Mouse (Mus musculus) embryonic facial prominence, embryonic 11.5 days (tissue): Measurements from ENCODE around the gene Nedd9. TPM values are rescaled to one million over a fixed set of nuclear protein-coding genes. Genes with fewer than 3 reads are reported as not detected.

ENCODE experiments used
- ATAC-seq: fragments of 200-750 bp; cut with Nextera tagmentation; replicated peaks from 2 replicates; pipeline ENCODE4 v1.8.0; 2017; ENCODE audit warnings: low read depth; ENCODE audit not compliant: insufficient number of reproducible peaks, low FRiP score, low TSS enrichment
- DNase-seq: peaks from one replicate; pipeline ENCODE4 v3.0.0-alpha.2; 2015; ENCODE audit warnings: low spot score
- H3K27ac ChIP-seq: fragments of 300-500 bp; sonication (generic); replicated peaks from 2 replicates; pipeline ENCODE4 v1.5.1; 2014; ENCODE audit warnings: mild to moderate bottlenecking, low read depth, low read length, control low read depth
- H3K27me3 ChIP-seq: fragments of 300-500 bp; sonication (generic); 2 replicates; pipeline ENCODE4 v1.6.1; 2014; ENCODE audit warnings: mild to moderate bottlenecking, low read length, moderate library complexity, mixed read lengths; ENCODE audit not compliant: control insufficient read depth, insufficient read depth
- H3K36me3 ChIP-seq: fragments of 300-500 bp; sonication (generic); replicated peaks from 2 replicates; pipeline ENCODE4 v1.6.1; 2014; ENCODE audit warnings: low read depth, mild to moderate bottlenecking, low read length, moderate library complexity, mixed read lengths; ENCODE audit not compliant: control insufficient read depth, insufficient read depth
- H3K4me1 ChIP-seq: fragments of 300-500 bp; sonication (generic); 2 replicates; pipeline ENCODE4 v1.6.1; 2014; ENCODE audit warnings: low read length, mixed read lengths; ENCODE audit not compliant: control insufficient read depth, insufficient read depth
- H3K4me2 ChIP-seq: fragments of 300-500 bp; sonication (generic); 2 replicates; pipeline ENCODE4 v1.6.1; 2014; ENCODE audit warnings: low read depth, mild to moderate bottlenecking, control low read depth, low read length, moderate library complexity
- H3K4me3 ChIP-seq: fragments of 300-500 bp; sonication (generic); 2 replicates; pipeline ENCODE4 v1.5.1; 2014; ENCODE audit warnings: low read depth, low read length, control low read depth
- H3K9ac ChIP-seq: fragments of 300-500 bp; sonication (generic); replicated peaks from 2 replicates; pipeline ENCODE4 v1.6.1; 2014; ENCODE audit warnings: mild to moderate bottlenecking, control low read depth, low read length
- H3K9me3 ChIP-seq: fragments of 300-500 bp; sonication (generic); replicated peaks from 2 replicates; pipeline ENCODE4 v1.6.1; 2016; ENCODE audit warnings: mild to moderate bottlenecking, low read length, inconsistent platforms, mixed read lengths; ENCODE audit not compliant: control insufficient read depth
- WGBS: fragments of 180-500 bp; shearing (Covaris S2); extraction: QIAGEN DNeasy Blood & Tissue Kit; methylation state at CpG from one replicate; pipeline ENCODE4 v1.1.7; 2014; 5-methylcytosine and 5-hydroxymethylcytosine counted together
- polyA plus RNA-seq: library from polyadenylated mRNA; unstranded; fragments of >200 nt; fragmentation: Nextera tagmentation; extraction: Ambion mirVana; gene quantifications from 2 replicates; pipeline ENCODE4 v1.2.1, GENCODE M21; 2014

The Nedd9 gene
- polyA plus RNA-seq, 1 experiment from 2014 or later, result 20.1 TPM

DNA sequence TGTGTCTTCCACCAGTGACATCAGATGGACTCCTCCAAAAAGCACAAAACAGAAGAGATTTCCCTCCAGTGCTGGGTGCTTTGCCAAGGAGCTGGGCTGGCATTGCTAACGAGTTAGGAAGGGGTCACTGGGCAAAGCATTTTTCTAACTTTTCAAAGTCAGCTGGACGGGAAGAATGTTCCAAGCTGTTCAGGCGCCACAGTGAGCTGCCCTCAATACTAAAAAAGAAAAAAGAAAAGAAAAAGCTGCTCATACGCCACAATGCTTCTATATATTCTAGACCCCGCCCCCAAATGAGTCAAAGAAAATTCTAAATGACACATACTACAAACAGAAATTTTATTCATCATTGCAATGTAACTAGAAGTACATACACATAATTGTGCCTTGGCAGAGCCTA lies 148.0 kb downstream of the Nedd9 start:
- H3K4me3 ChIP-seq, result no peak overlapping the region
- H3K4me2 ChIP-seq, result no peak overlapping the region
- no peaks in the 10 kb centered on the region for H3K9me3 ChIP-seq
- no peak overlapping the region for H3K27ac ChIP-seq
- no peaks in the 10 kb centered on the region for H3K27me3 ChIP-seq
- ATAC-seq (no peak), DNase-seq (no peak)
- H3K4me1 ChIP-seq, result no peaks in the 10 kb centered on the region
- WGBS, result 87% methylated on average over 5 of the region's 5 CpGs
- H3K36me3 ChIP-seq, result no peaks in the 10 kb centered on the region
- no peak overlapping the region for H3K9ac ChIP-seq

DNA sequence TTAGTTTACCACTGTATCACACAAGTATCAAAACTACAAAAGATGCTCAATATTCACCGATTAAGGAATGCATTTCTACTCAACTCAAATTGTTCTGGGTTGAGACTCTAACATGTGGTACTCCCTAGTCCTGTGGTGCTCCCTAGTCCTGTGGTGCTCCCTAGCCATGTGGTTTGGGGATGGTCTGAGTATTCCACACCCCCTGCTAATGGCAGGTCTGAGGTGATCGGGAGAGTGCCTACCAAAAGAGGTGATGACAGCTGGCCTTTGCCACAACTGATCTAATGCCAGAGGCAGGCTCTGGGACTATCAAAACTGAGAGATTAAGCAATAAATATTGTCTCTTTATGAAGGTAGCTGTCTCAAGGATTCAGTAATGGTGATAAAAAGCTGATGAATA lies 149.8 kb downstream of the Nedd9 start:
- no peak for ATAC-seq
- Histone ChIP-seq H3K9ac (no peak overlapping the region), H3K4me2 (no peak overlapping the region), H3K27ac (no peak overlapping the region), H3K9me3 (no peaks in the 10 kb centered on the region), H3K4me3 (no peak overlapping the region), H3K4me1 (no peaks in the 10 kb centered on the region), H3K27me3 (no peaks in the 10 kb centered on the region), H3K36me3 (no peaks in the 10 kb centered on the region)
- WGBS, result 97% methylated on average over 2 of the region's 2 CpGs
- no peak for DNase-seq

GRCm38 (mm10) chr13:41336260-41336659 lies 150.9 kb downstream of the Nedd9 start:
- Histone ChIP-seq H3K4me3 (no peak overlapping the region), H3K9ac (no peak overlapping the region), H3K27me3 (no peaks in the 10 kb centered on the region), H3K27ac (no peak overlapping the region), H3K4me2 (no peak overlapping the region), H3K9me3 (no peaks in the 10 kb centered on the region), H3K4me1 (no peaks in the 10 kb centered on the region), H3K36me3 (no peaks in the 10 kb centered on the region)
- DNase-seq, result no peak
- ATAC-seq, result no peak
- WGBS, result 64% methylated on average over 6 of the region's 6 CpGs

- DNase-seq (no peak), ATAC-seq (no peak)
- no peaks in the 10 kb centered on the region for H3K9me3 ChIP-seq
- H3K36me3 ChIP-seq, result no peaks in the 10 kb centered on the region
- no peak overlapping the region for H3K9ac ChIP-seq
- 86% methylated on average over 5 of the region's 5 CpGs for WGBS
- H3K4me2 ChIP-seq, result no peak overlapping the region
- H3K4me1 ChIP-seq, result no peaks in the 10 kb centered on the region
- no peak overlapping the region for H3K4me3 ChIP-seq
- no peak overlapping the region for H3K27ac ChIP-seq
- no peaks in the 10 kb centered on the region for H3K27me3 ChIP-seq
Observed at GRCm38 (mm10) chr13:41335767-41336166, 151.4 kb downstream of the Nedd9 start.

- 93% methylated on average over 5 of the region's 5 CpGs for WGBS
- no peaks in the 10 kb centered on the region for H3K36me3 ChIP-seq
- H3K4me1 ChIP-seq, result no peaks in the 10 kb centered on the region
- DNase-seq (no peak), ATAC-seq (no peak)
- H3K27ac ChIP-seq, result no peak overlapping the region
- no peak overlapping the region for H3K9ac ChIP-seq
- no peaks in the 10 kb centered on the region for H3K27me3 ChIP-seq
- H3K4me3 ChIP-seq, result no peak overlapping the region
- no peaks in the 10 kb centered on the region for H3K9me3 ChIP-seq
- H3K4me2 ChIP-seq, result no peak overlapping the region
Observed at GRCm38 (mm10) chr13:41334641-41335000, 152.5 kb downstream of the Nedd9 start.

DNA sequence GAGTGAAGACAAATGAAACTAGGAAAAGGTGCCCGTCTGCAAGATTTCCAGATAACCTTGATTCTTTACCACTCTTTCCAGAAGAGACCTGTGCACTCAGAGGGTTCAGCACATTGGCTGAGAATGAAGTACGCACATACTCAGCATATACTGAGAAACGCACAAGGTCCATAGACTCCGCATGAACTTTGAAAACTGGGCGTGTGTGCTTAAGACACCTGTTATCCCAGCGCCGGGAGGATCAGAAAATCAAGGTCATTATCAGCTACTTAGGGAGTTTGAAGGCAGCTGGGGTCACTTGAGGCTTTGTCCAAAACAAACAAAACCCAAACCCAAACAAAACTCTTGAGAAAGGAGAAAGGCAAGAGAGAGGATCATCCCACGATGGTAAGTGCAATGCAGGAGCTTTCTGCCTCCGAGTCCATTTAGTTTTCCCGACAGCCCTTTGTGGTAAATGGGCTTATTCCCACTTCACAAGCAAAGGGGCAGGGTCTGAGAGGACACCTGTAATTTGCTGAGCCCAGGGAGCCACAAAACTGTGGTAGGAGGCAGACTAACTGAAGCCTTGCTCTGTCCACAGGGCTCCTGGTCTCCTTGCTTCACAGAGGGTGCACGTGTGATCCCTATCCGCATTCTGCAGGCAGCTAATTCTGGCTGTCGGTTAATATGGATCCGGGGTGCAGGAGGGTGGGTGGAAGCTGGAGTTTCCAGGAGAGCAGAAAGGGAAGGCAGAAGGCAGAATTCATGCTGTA lies 153.1 kb downstream of the Nedd9 start:
- 73% methylated on average over 14 of the region's 14 CpGs for WGBS
- no peak for DNase-seq
- Histone ChIP-seq H3K4me2 (no peak overlapping the region), H3K9ac (no peak overlapping the region), H3K4me1 (no peaks in the 10 kb centered on the region), H3K36me3 (no peaks in the 10 kb centered on the region), H3K4me3 (no peak overlapping the region), H3K9me3 (no peaks in the 10 kb centered on the region), H3K27me3 (no peaks in the 10 kb centered on the region), H3K27ac (no peak overlapping the region)
- ATAC-seq, result no peak

- WGBS, result 89% methylated on average over 7 of the region's 7 CpGs
- ATAC-seq (no peak), DNase-seq (no peak)
Observed at GRCm38 (mm10) chr13:41331671-41332340, 155.4 kb downstream of the Nedd9 start.

GRCm38 (mm10) chr13:41330589-41331345 lies 156.4 kb downstream of the Nedd9 start:
- ATAC-seq (no peak), DNase-seq (no peak)
- H3K36me3 ChIP-seq, result no peaks in the 10 kb centered on the region
- H3K4me3 ChIP-seq, result no peak overlapping the region
- H3K27me3 ChIP-seq, result no peaks in the 10 kb centered on the region
- no peaks in the 10 kb centered on the region for H3K4me1 ChIP-seq
- H3K4me2 ChIP-seq, result no peak overlapping the region
- H3K27ac ChIP-seq, result no peak overlapping the region
- WGBS, result 66% methylated on average over 11 of the region's 11 CpGs
- H3K9ac ChIP-seq, result no peak overlapping the region
- H3K9me3 ChIP-seq, result no peaks in the 10 kb centered on the region

More at GRCm38 (mm10) chr13:41331671-41332340, 155.4 kb downstream of the Nedd9 start:
- Histone ChIP-seq H3K27me3 (no peaks in the 10 kb centered on the region), H3K4me1 (no peaks in the 10 kb centered on the region), H3K9me3 (no peaks in the 10 kb centered on the region), H3K4me3 (no peak overlapping the region), H3K9ac (no peak overlapping the region), H3K27ac (no peak overlapping the region), H3K36me3 (no peaks in the 10 kb centered on the region), H3K4me2 (no peak overlapping the region)
